Mouse (Mus musculus) liver, adult 2 months (tissue): Measurements from ENCODE around the gene Mgat4e. TPM values are rescaled to one million over a fixed set of nuclear protein-coding genes. Genes with fewer than 3 reads are reported as not detected.
A peak's percentile ranks its signal among the peaks of the same experiment; 100 is the strongest.

Source experiments
- DNase-seq: peaks from one replicate; pipeline ENCODE4 v3.0.0-alpha.2; 2011; ENCODE audit warnings: low read depth, low spot score; ENCODE audit errors: extremely low read depth
- H3K27ac ChIP-seq: fragments of 200-500 bp; replicated peaks from 2 replicates; pipeline ENCODE4 v1.5.1; 2012; ENCODE audit warnings: low read depth, mild to moderate bottlenecking, control low read depth, inconsistent platforms, low read length; ENCODE audit not compliant: insufficient read depth
- H3K27me3 ChIP-seq: fragments of 200-500 bp; 2 replicates; pipeline ENCODE4 v1.6.1; 2012; ENCODE audit warnings: mild to moderate bottlenecking, moderate library complexity, low read length, inconsistent platforms; ENCODE audit not compliant: control insufficient read depth, insufficient read depth
- H3K36me3 ChIP-seq: fragments of 200-500 bp; 2 replicates; pipeline ENCODE4 v1.6.1; 2012; ENCODE audit warnings: low read length, inconsistent platforms; ENCODE audit not compliant: control insufficient read depth, insufficient read depth
- H3K4me1 ChIP-seq: fragments of 200-500 bp; 2 replicates; pipeline ENCODE4 v1.6.1; 2011; ENCODE audit warnings: low read length; ENCODE audit not compliant: control insufficient read depth, insufficient read depth
- H3K4me3 ChIP-seq: fragments of 200-500 bp; 2 replicates; pipeline ENCODE4 v1.5.1; 2011; ENCODE audit warnings: low read depth, mild to moderate bottlenecking, control low read depth, low read length, moderate library complexity; ENCODE audit not compliant: insufficient read depth
- H3K79me2 ChIP-seq: fragments of 200-500 bp; 2 replicates; pipeline ENCODE4 v1.6.1; 2012; ENCODE audit warnings: inconsistent platforms, mild to moderate bottlenecking, low read length, moderate library complexity; ENCODE audit not compliant: control insufficient read depth, insufficient read depth
- H3K9ac ChIP-seq: fragments of 200-500 bp; 2 replicates; pipeline ENCODE4 v1.6.1; 2012; ENCODE audit warnings: low read depth, mild to moderate bottlenecking, control low read depth, inconsistent platforms, low read length
- CTCF ChIP-seq: fragments of 200-500 bp; IDR thresholded peaks from 2 replicates; pipeline ENCODE4 v1.5.1; 2011; ENCODE audit warnings: low read depth, low read length, control low read depth
- POLR2A ChIP-seq: fragments of 200-500 bp; IDR thresholded peaks from 2 replicates; pipeline ENCODE4 v1.6.1; 2011; ENCODE audit warnings: low read length, control low read depth; ENCODE audit not compliant: insufficient read depth; ENCODE audit errors: extremely low read depth
- WGBS: fragments of 180-500 bp; shearing (Covaris S2); methylation state at CpG from one replicate; pipeline ENCODE4 v1.1.7; 2018; 5-methylcytosine and 5-hydroxymethylcytosine counted together
- polyA plus RNA-seq: library from polyadenylated mRNA; depleted of rRNA; stranded (reverse); fragments of >200 nt; gene quantifications from 2 replicates; pipeline ENCODE4 v1.2.3, GENCODE M21; 2012; rRNA removed
- total RNA-seq: library from RNA; depleted of rRNA; stranded (reverse); fragments of >200 nt; gene quantifications from 2 replicates; pipeline ENCODE4 v1.2.3, GENCODE M21; 2014; rRNA removed

Mgat4e gene
- total and polyA plus RNA-seq, 2 experiments, result not detected

DNA sequence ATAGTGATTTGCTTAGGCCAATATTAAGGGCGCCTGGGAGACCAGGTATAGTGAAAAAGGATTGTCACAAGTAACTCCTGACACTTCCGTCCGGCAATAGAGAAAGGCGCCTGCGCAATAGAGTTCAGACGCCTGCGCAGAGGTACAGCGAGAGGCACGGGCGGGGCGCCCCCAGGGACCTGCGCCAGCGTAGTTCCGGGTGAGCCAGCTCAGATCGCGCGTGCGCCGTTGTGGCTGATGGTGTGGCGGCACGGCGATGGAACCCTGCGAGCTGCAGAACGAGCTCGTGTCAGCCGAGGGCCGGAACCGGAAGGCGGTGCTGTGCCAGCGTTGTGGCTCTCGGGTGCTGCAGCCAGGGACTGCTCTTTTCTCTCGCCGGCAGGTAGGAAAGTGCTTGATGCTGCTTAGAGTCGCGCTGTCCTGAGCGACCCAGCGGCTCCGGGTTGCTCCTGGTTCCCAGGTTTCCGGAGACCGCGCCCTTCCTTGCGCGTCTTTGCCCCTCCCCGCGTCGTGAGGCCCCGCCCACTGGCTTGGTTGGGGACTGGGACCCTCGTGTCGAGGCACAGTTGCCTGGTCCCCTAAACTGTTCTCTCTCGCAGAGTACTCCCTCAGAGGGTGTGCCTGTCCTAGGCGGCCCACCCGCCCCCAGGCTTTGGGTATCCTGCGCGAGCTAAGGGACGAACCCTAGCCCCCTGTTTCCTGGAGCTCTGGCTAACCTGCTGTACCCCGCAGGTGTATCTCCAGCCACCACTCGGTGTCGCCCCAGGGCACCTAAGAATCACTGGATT, 54.9 kb downstream of the Mgat4e start, which contains the start of gene Rabif:
Gene Rabif (plus strand): TSS at position 221 of the 788 bp plus-strand sequence.
- peak; percentile 61 for TF ChIP-seq CTCF
- peak; percentile 70 for TF ChIP-seq POLR2A
- H3K9ac ChIP-seq, result peak within 1 kb of the TSS; percentile 79
- H3K27ac ChIP-seq, result peak within 1 kb of the TSS; percentile 81
- H3K4me3 ChIP-seq, result peak within 1 kb of the TSS; percentile 80
- H3K27me3 ChIP-seq, result no peaks in the 10 kb centered on the region
- H3K79me2 ChIP-seq, result peaks cover 13% of the 10 kb centered on the region; the same call in 1 of the 2 replicates
- under 1% methylated on average over 58 of the region's 58 CpGs for whole genome bisulfite sequencing
- H3K4me1 ChIP-seq, result peaks cover 4% of the 10 kb centered on the region; the same call in 1 of the 2 replicates
- H3K36me3 ChIP-seq, result peaks cover 3% of the 10 kb centered on the region; the same call in 1 of the 2 replicates
- peak; percentile 85 for DNase-seq

DNA sequence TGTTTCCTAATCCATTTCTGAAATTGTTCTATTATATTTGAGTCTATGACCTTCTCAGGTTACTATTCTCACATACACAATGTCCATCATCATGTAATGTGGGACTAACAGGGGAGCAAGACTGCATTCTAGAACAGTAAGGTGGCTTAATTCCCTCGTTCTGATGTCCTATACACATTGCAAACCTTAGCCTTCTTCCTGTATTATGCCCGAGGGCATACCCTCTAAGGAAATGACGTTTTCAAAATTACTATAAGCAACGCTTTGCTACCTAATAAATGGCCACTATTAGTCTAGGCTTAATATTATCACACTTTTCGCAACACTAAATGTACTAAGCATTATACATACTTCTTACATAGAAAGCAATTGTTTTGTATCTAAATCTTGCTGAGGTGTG, 55.5 kb downstream of the Mgat4e start:
- no peak for TF ChIP-seq POLR2A
- TF ChIP-seq CTCF, result no peak
- Histone ChIP-seq H3K27ac (peak overlapping the region; percentile 47), H3K9ac (peak overlapping the region; percentile 76), H3K4me3 (peak overlapping the region; percentile 80), H3K4me1 (peaks cover 4% of the 10 kb centered on the region; the same call in 1 of the 2 replicates), H3K79me2 (peaks cover 13% of the 10 kb centered on the region; the same call in 1 of the 2 replicates), H3K27me3 (no peaks in the 10 kb centered on the region), H3K36me3 (peaks cover 10% of the 10 kb centered on the region)
- DNase-seq, result no peak
- 11% methylated on average over 5 of the region's 5 CpGs for WGBS

DNA sequence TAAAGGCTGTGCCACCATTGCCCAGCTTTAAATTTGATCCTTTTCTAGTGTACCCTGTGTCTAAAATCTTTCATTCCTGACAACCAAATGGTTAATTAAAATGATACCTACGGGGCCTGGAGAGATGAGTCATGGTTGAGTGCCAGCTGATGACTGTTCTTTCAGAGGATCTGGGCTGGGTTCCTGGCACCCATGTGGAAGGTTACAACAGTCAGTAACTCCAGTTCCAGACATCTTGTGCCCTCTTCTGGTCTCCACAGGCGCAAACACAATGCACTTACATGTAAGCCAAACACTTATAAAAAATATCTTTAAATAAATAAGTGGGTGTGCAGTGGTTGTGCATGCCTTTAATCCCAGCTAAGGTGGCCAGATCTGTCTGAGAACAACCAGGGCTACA, 56.0 kb downstream of the Mgat4e start:
- Histone ChIP-seq H3K27ac (no peak overlapping the region), H3K9ac (no peak overlapping the region), H3K27me3 (no peaks in the 10 kb centered on the region), H3K4me1 (peaks cover 4% of the 10 kb centered on the region; the same call in 1 of the 2 replicates), H3K79me2 (peaks cover 10% of the 10 kb centered on the region; the same call in 1 of the 2 replicates), H3K4me3 (no peak overlapping the region), H3K36me3 (peaks cover 13% of the 10 kb centered on the region)
- TF ChIP-seq CTCF, result no peak
- TF ChIP-seq POLR2A, result no peak
- DNase-seq, result peak; percentile 8
- WGBS, result 64% methylated on average over 2 of the region's 2 CpGs

DNA sequence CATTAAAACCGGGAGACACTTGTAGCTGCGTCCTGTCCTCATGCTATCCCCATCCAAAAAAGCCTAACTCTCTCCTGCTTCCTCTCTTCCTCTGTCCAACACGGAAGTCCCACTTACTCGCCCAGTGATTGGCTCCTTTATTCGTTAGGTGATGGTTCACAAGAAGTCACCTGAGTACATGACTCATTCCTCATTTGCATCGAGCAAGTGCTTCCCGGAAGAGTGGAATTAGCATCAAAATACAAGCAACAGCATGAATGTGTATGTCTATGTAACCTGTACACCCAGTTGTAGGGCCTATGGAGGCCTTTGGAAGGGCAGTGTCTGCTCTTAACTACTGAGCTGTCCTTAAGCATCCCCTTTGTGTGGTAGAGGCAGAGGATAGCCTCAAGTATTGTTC, 57.2 kb downstream of the Mgat4e start:
- Histone ChIP-seq H3K27ac (no peak overlapping the region), H3K36me3 (peaks cover 20% of the 10 kb centered on the region), H3K79me2 (peaks cover 3% of the 10 kb centered on the region; the same call in 1 of the 2 replicates), H3K9ac (no peak overlapping the region), H3K4me1 (peaks cover 4% of the 10 kb centered on the region; the same call in 1 of the 2 replicates), H3K4me3 (no peak overlapping the region), H3K27me3 (no peaks in the 10 kb centered on the region)
- WGBS, result 83% methylated on average over 7 of the region's 7 CpGs
- DNase-seq, result no peak
- TF ChIP-seq POLR2A, result no peak
- no peak for TF ChIP-seq CTCF

Other genes starting within 250 kb of the Mgat4e start
- gene Ppfia4, start 216.8 kb downstream of the Mgat4e start, total RNA-seq, result 0.46 and 0.67 TPM in 2 replicates
- gene Ppfia4, start 216.8 kb downstream of the Mgat4e start, polyA plus RNA-seq, result 0.78 and 1.4 TPM in 2 replicates
- gene Tmem183a, start 187.7 kb downstream of the Mgat4e start, total RNA-seq, result 152 and 153 TPM in 2 replicates
- 130 and 152 TPM in 2 replicates for gene Tmem183a, start 187.7 kb downstream of the Mgat4e start, polyA plus RNA-seq
- gene 4933406M09Rik, start 163.7 kb downstream of the Mgat4e start, total RNA-seq, result not detected in 2 replicates
- not detected in 2 replicates for gene 4933406M09Rik, start 163.7 kb downstream of the Mgat4e start, polyA plus RNA-seq
- gene Cyb5r1, start 144.1 kb downstream of the Mgat4e start, total RNA-seq, result 4.5 and 4.7 TPM in 2 replicates
- gene Cyb5r1, start 144.1 kb downstream of the Mgat4e start, polyA plus RNA-seq, result 8.3 and 16.3 TPM in 2 replicates
- 71.5 and 81.2 TPM in 2 replicates for gene Adipor1, start 134.3 kb downstream of the Mgat4e start, total RNA-seq
- gene Adipor1, start 134.3 kb downstream of the Mgat4e start, polyA plus RNA-seq, result 92.7 and 105 TPM in 2 replicates
- gene Klhl12, start 94.2 kb downstream of the Mgat4e start, total RNA-seq, result 8.8 and 9.9 TPM in 2 replicates
- 4.5 and 5.1 TPM in 2 replicates for gene Klhl12, start 94.2 kb downstream of the Mgat4e start, polyA plus RNA-seq
- gene Rabif, start 55.0 kb downstream of the Mgat4e start, total RNA-seq, result 5.9 and 6.9 TPM in 2 replicates
- gene Rabif, start 55.0 kb downstream of the Mgat4e start, polyA plus RNA-seq, result 9.8 and 10.6 TPM in 2 replicates
- gene Kdm5b, start 10.5 kb upstream of the Mgat4e start, total RNA-seq, result 9.2 and 9.3 TPM in 2 replicates
- 4.0 and 6.8 TPM in 2 replicates for gene Kdm5b, start 10.5 kb upstream of the Mgat4e start, polyA plus RNA-seq
- gene Syt2, start 97.0 kb upstream of the Mgat4e start, total RNA-seq, result not detected in 2 replicates
- not detected in 2 replicates for gene Syt2, start 97.0 kb upstream of the Mgat4e start, polyA plus RNA-seq